Mouse (Mus musculus) stomach, postnatal 0 days (tissue): ENCODE measurements at regions not wholly inside any gene's neighbourhood (a gene's known extent, or its start where the extent isn't known, plus 50 kb on each side); places are given as distances from the start of the nearest gene placed in this dataset.

Experiments used
- CTCF ChIP-seq: IDR thresholded peaks from 2 replicates; pipeline ENCODE4 v1.5.1; 2016; ENCODE audit warnings: antibody characterized with exemption, low read depth, mild to moderate bottlenecking, moderate library complexity
- EP300 ChIP-seq: optimal IDR thresholded peaks from 2 replicates; pipeline ENCODE3; 2016; ENCODE audit warnings: antibody characterized with exemption

DNA sequence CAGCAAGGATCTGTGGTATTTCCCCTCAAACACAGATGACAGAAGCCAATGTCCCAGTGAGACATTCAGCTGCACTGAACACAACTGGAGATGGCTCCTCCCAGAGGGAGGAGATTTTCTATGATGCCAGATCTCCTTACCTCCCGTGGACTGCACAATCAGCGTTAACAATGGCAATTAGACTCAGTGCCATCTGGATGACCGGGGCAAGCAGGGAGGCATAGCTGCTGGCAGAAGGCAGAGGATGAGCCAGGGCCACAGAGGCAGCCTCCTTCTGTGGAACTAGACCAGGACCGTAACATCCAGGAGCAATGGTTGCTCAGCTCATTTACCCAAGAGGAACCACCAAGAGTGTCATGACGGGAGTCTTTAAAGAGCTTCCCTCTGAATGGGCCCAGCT, 73.2 kb upstream of the Pcdh8 start:
- TF ChIP-seq CTCF, result no peak
- TF ChIP-seq EP300, result no peak
